Mouse (Mus musculus) liver, postnatal 0 days (tissue): ENCODE data around the gene Wdr1. TPM values are rescaled to one million over a fixed set of nuclear protein-coding genes. Genes with fewer than 3 reads are reported as not detected.
A peak's percentile ranks its signal among the peaks of the same experiment; 100 is the strongest.

Experiments
- ATAC-seq: fragments of 200-750 bp; cut with Nextera tagmentation; 2 replicates; pipeline ENCODE4 v1.8.0; 2017; ENCODE audit warnings: mild to moderate bottlenecking, moderate library complexity
- DNase-seq: peaks from one replicate; pipeline ENCODE4 v3.0.0-alpha.2; 2016
- H3K27ac ChIP-seq: fragments of 300-500 bp; sonication (generic); 2 replicates; pipeline ENCODE4 v1.5.1; 2014; ENCODE audit warnings: antibody characterized with exemption, moderate library complexity, mild to moderate bottlenecking, low read depth
- H3K27me3 ChIP-seq: fragments of 300-500 bp; sonication (generic); 2 replicates; pipeline ENCODE4 v1.6.1; 2014; ENCODE audit warnings: low read length, control low read depth, mixed read lengths; ENCODE audit not compliant: insufficient read depth
- H3K36me3 ChIP-seq: fragments of 300-500 bp; sonication (generic); replicated peaks from 2 replicates; pipeline ENCODE4 v1.6.1; 2014; ENCODE audit warnings: mild to moderate bottlenecking, control low read depth, low read length, moderate library complexity, mixed read lengths; ENCODE audit not compliant: insufficient read depth
- H3K4me1 ChIP-seq: fragments of 300-500 bp; sonication (generic); 2 replicates; pipeline ENCODE4 v1.6.1; 2014; ENCODE audit warnings: antibody characterized with exemption, mild to moderate bottlenecking, control low read depth; ENCODE audit not compliant: insufficient read depth
- H3K4me2 ChIP-seq: fragments of 300-500 bp; sonication (generic); 2 replicates; pipeline ENCODE4 v1.6.1; 2014; ENCODE audit warnings: low read depth, mild to moderate bottlenecking, low read length, moderate library complexity, mixed read lengths
- H3K4me3 ChIP-seq: fragments of 300-500 bp; sonication (generic); 2 replicates; pipeline ENCODE4 v1.5.1; 2014; ENCODE audit warnings: low read depth, low read length
- H3K9ac ChIP-seq: fragments of 300-500 bp; sonication (generic); replicated peaks from 2 replicates; pipeline ENCODE4 v1.6.1; 2014; ENCODE audit warnings: mild to moderate bottlenecking, moderate library complexity
- H3K9me3 ChIP-seq: fragments of 300-500 bp; sonication (generic); 2 replicates; pipeline ENCODE4 v1.6.1; 2016; ENCODE audit warnings: mild to moderate bottlenecking, control low read depth, low read length, mixed read lengths
- CTCF ChIP-seq: sonication (generic); IDR thresholded peaks from 2 replicates; pipeline ENCODE4 v1.5.1; 2016; ENCODE audit warnings: antibody characterized with exemption, low read depth
- EP300 ChIP-seq: IDR thresholded peaks from 2 replicates; pipeline ENCODE4 v1.6.1; 2016; ENCODE audit warnings: antibody characterized with exemption, low read depth, mild to moderate bottlenecking
- WGBS: fragments of 180-500 bp; shearing (Covaris S2); extraction: QIAGEN DNeasy Blood & Tissue Kit; methylation state at CpG from one replicate; pipeline ENCODE4 v1.1.7; 2014; ENCODE audit not compliant: insufficient replicate concordance; 5-methylcytosine and 5-hydroxymethylcytosine counted together
- polyA plus RNA-seq: library from polyadenylated mRNA; unstranded; fragments of >200 nt; fragmentation: Nextera tagmentation; extraction: Ambion mirVana; gene quantifications from 2 replicates; pipeline ENCODE4 v1.2.1, GENCODE M21; 2015

The Wdr1 gene
- polyA plus RNA-seq, 1 experiment from 2014 or later = 60.7 TPM

GRCm38 (mm10) chr5:38498479-38498878 lies 64.5 kb downstream of the Wdr1 start:
- H3K4me1 ChIP-seq = peaks cover 41% of the 10 kb centered on the region
- H3K4me2 ChIP-seq = no peak overlapping the region
- H3K27ac ChIP-seq = no peak overlapping the region
- H3K27me3 ChIP-seq = no peaks in the 10 kb centered on the region
- H3K36me3 ChIP-seq = no peaks in the 10 kb centered on the region
- no peaks in the 10 kb centered on the region for H3K9me3 ChIP-seq
- H3K4me3 ChIP-seq = no peak overlapping the region
- DNase-seq (no peak), ATAC-seq (no peak)
- WGBS = 43% methylated on average over 5 of the region's 5 CpGs
- H3K9ac ChIP-seq = no peak overlapping the region
- TF ChIP-seq EP300 (no peak), CTCF (no peak)

- H3K27ac ChIP-seq = no peak overlapping the region
- no peaks in the 10 kb centered on the region for H3K36me3 ChIP-seq
- no peaks in the 10 kb centered on the region for H3K27me3 ChIP-seq
- H3K9ac ChIP-seq = no peak overlapping the region
- DNase-seq (no peak), ATAC-seq (no peak)
- TF ChIP-seq CTCF (no peak), EP300 (no peak)
- H3K4me3 ChIP-seq = no peak overlapping the region
- peaks cover 28% of the 10 kb centered on the region for H3K4me1 ChIP-seq
- H3K4me2 ChIP-seq = no peak overlapping the region
- 63% methylated on average over 8 of the region's 8 CpGs for WGBS
- H3K9me3 ChIP-seq = no peaks in the 10 kb centered on the region
These were observed 66.4 kb downstream of the Wdr1 start for GRCm38 (mm10) chr5:38496491-38497057.

GRCm38 (mm10) chr5:38493890-38494289 lies 69.1 kb downstream of the Wdr1 start:
- H3K4me1 ChIP-seq = peaks cover 13% of the 10 kb centered on the region
- TF ChIP-seq CTCF = no peak
- TF ChIP-seq EP300 = no peak

GRCm38 (mm10) chr5:38491763-38492162 lies 71.3 kb downstream of the Wdr1 start:
- Histone ChIP-seq H3K27me3 (no peaks in the 10 kb centered on the region), H3K9ac (peak overlapping the region; percentile 55), H3K4me2 (peak overlapping the region; percentile 63), H3K4me3 (peak overlapping the region; percentile 36), H3K9me3 (no peaks in the 10 kb centered on the region), H3K36me3 (no peaks in the 10 kb centered on the region), H3K27ac (peak overlapping the region; percentile 82), H3K4me1 (peaks cover 10% of the 10 kb centered on the region; the same call in 1 of the 2 replicates)
- ATAC-seq = peak; percentile 79
- DNase-seq = no peak
- TF ChIP-seq CTCF (no peak), EP300 (no peak)
- WGBS = 54% methylated on average over 8 of the region's 8 CpGs

More at GRCm38 (mm10) chr5:38493890-38494289, 69.1 kb downstream of the Wdr1 start:
- no peak overlapping the region for H3K4me3 ChIP-seq
- no peaks in the 10 kb centered on the region for H3K9me3 ChIP-seq
- no peak overlapping the region for H3K27ac ChIP-seq
- H3K9ac ChIP-seq = no peak overlapping the region
- ATAC-seq (no peak), DNase-seq (peak; percentile 41)
- WGBS = 77% methylated on average over 6 of the region's 6 CpGs
- no peaks in the 10 kb centered on the region for H3K36me3 ChIP-seq
- H3K4me2 ChIP-seq = no peak overlapping the region
- H3K27me3 ChIP-seq = no peaks in the 10 kb centered on the region

GRCm38 (mm10) chr5:38489739-38490138 lies 73.3 kb downstream of the Wdr1 start:
- DNase-seq (no peak), ATAC-seq (no peak)
- TF ChIP-seq EP300 (no peak), CTCF (no peak)
- H3K27me3 ChIP-seq = no peaks in the 10 kb centered on the region
- peak overlapping the region; percentile 36; the same call in 1 of the 2 replicates for H3K4me3 ChIP-seq
- H3K4me2 ChIP-seq = peak overlapping the region; percentile 63
- H3K9me3 ChIP-seq = no peaks in the 10 kb centered on the region
- 0 out of 2 replicates have a peak overlapping the region, but pooled peaks have one; percentile 5 for H3K9ac ChIP-seq
- no peaks in the 10 kb centered on the region for H3K36me3 ChIP-seq
- H3K4me1 ChIP-seq = peaks cover 10% of the 10 kb centered on the region; the same call in 1 of the 2 replicates
- WGBS = 65% methylated on average over 4 of the region's 4 CpGs
- H3K27ac ChIP-seq = peak overlapping the region; percentile 82; the same call in 1 of the 2 replicates

GRCm38 (mm10) chr5:38488673-38489615 lies 74.1 kb downstream of the Wdr1 start:
- 67% methylated on average over 20 of the region's 20 CpGs for WGBS
- TF ChIP-seq EP300 (no peak), CTCF (no peak)
- DNase-seq = peak; percentile 52

More at GRCm38 (mm10) chr5:38488673-38489615, 74.1 kb downstream of the Wdr1 start:
- Histone ChIP-seq H3K4me2 (peak overlapping the region; percentile 63), H3K27me3 (no peaks in the 10 kb centered on the region), H3K4me1 (peaks cover 10% of the 10 kb centered on the region; the same call in 1 of the 2 replicates), H3K27ac (peak overlapping the region; percentile 57), H3K9ac (0 out of 2 replicates have a peak overlapping the region, but pooled peaks have one; percentile 16), H3K36me3 (no peaks in the 10 kb centered on the region), H3K4me3 (no peak overlapping the region), H3K9me3 (no peaks in the 10 kb centered on the region)
- peak; percentile 61 for ATAC-seq
